Mouse (Mus musculus) liver, embryonic 11.5 days (tissue): ENCODE data around the gene Gm49393. TPM values are rescaled to one million over a fixed set of nuclear protein-coding genes. Genes with fewer than 3 reads are reported as not detected.

Source experiments
- ATAC-seq: fragments of 200-750 bp; cut with Nextera tagmentation; replicated peaks from 2 replicates; pipeline ENCODE4 v1.8.0; 2017; ENCODE audit warnings: moderate number of reproducible peaks, mild to moderate bottlenecking, moderate TSS enrichment, moderate library complexity; ENCODE audit not compliant: low FRiP score
- DNase-seq: peaks from one replicate; pipeline ENCODE4 v3.0.0-alpha.2; 2017; ENCODE audit warnings: low spot score
- H3K27ac ChIP-seq: fragments of 300-500 bp; sonication (generic); 2 replicates; pipeline ENCODE4 v1.5.1; 2014; ENCODE audit warnings: mild to moderate bottlenecking, low read depth, low read length, control low read depth
- H3K27me3 ChIP-seq: fragments of 300-500 bp; sonication (generic); replicated peaks from 2 replicates; pipeline ENCODE4 v1.6.1; 2014; ENCODE audit warnings: low read length, mixed read lengths; ENCODE audit not compliant: control insufficient read depth, insufficient read depth
- H3K36me3 ChIP-seq: fragments of 300-500 bp; sonication (generic); 2 replicates; pipeline ENCODE4 v1.6.1; 2014; ENCODE audit warnings: mild to moderate bottlenecking, low read length, moderate library complexity, mixed read lengths; ENCODE audit not compliant: control insufficient read depth, insufficient read depth
- H3K4me1 ChIP-seq: fragments of 300-500 bp; sonication (generic); replicated peaks from 2 replicates; pipeline ENCODE4 v1.6.1; 2014; ENCODE audit warnings: low read length, mixed read lengths; ENCODE audit not compliant: control insufficient read depth, insufficient read depth
- H3K4me2 ChIP-seq: fragments of 300-500 bp; sonication (generic); 2 replicates; pipeline ENCODE4 v1.6.1; 2014; ENCODE audit warnings: mild to moderate bottlenecking, control low read depth, moderate library complexity
- H3K4me3 ChIP-seq: fragments of 300-500 bp; sonication (generic); 2 replicates; pipeline ENCODE4 v1.5.1; 2014; ENCODE audit warnings: low read depth, low read length, control low read depth
- H3K9ac ChIP-seq: fragments of 300-500 bp; sonication (generic); 2 replicates; pipeline ENCODE4 v1.6.1; 2014; ENCODE audit warnings: low read depth, low read length, control low read depth
- H3K9me3 ChIP-seq: fragments of 300-500 bp; sonication (generic); 2 replicates; pipeline ENCODE4 v1.6.1; 2016; ENCODE audit warnings: low read length, inconsistent platforms, mixed read lengths; ENCODE audit not compliant: control insufficient read depth
- WGBS: fragments of 180-500 bp; shearing (Covaris S2); extraction: QIAGEN DNeasy Blood & Tissue Kit; methylation state at CpG from one replicate; pipeline ENCODE4 v1.1.7; 2014; 5-methylcytosine and 5-hydroxymethylcytosine counted together
- polyA plus RNA-seq: library from polyadenylated mRNA; unstranded; fragments of >200 nt; fragmentation: Nextera tagmentation; extraction: Ambion mirVana; gene quantifications from 2 replicates; pipeline ENCODE4 v1.2.1, GENCODE M21; 2014

Gene Gm49393
- polyA plus RNA-seq, 1 experiment from 2014 or later, result not detected

GRCm38 (mm10) chr13:60895406-60896160, 39.8 kb downstream of the Gm49393 start:
- Histone ChIP-seq H3K4me1 (no peaks in the 10 kb centered on the region), H3K9me3 (no peaks in the 10 kb centered on the region), H3K27me3 (no peaks in the 10 kb centered on the region), H3K36me3 (no peaks in the 10 kb centered on the region), H3K27ac (no peak overlapping the region), H3K9ac (no peak overlapping the region), H3K4me3 (no peak overlapping the region), H3K4me2 (no peak overlapping the region)
- DNase-seq (no peak), ATAC-seq (no peak)

- Histone ChIP-seq H3K4me3 (no peak overlapping the region), H3K27ac (no peak overlapping the region), H3K9me3 (no peaks in the 10 kb centered on the region), H3K27me3 (no peaks in the 10 kb centered on the region), H3K4me1 (no peaks in the 10 kb centered on the region), H3K9ac (no peak overlapping the region), H3K4me2 (no peak overlapping the region), H3K36me3 (no peaks in the 10 kb centered on the region)
- WGBS, result 60% methylated on average over 1 of the region's 1 CpGs
- no peak for DNase-seq
- ATAC-seq, result no peak
Measured at GRCm38 (mm10) chr13:60892301-60892700, 43.1 kb downstream of the Gm49393 start.

- no peaks in the 10 kb centered on the region for H3K27me3 ChIP-seq
- H3K4me3 ChIP-seq, result no peak within 1 kb of the TSS
- H3K9ac ChIP-seq, result no peak within 1 kb of the TSS
- H3K4me1 ChIP-seq, result no peaks in the 10 kb centered on the region
- no peak within 1 kb of the TSS for H3K4me2 ChIP-seq
- no peaks in the 10 kb centered on the region for H3K36me3 ChIP-seq
- no peak for DNase-seq
- no peak within 1 kb of the TSS for H3K27ac ChIP-seq
- WGBS, result 65% methylated on average over 1 of the region's 1 CpGs
- ATAC-seq, result no peak
- no peaks in the 10 kb centered on the region for H3K9me3 ChIP-seq
Measured at GRCm38 (mm10) chr13:60864281-60864680, 71.1 kb downstream of the Gm49393 start, which contains the start of gene 4930486L24Rik. Gene 4930486L24Rik (minus strand): TSS chr13:60864475.

- no peak overlapping the region for H3K4me2 ChIP-seq
- ATAC-seq (no peak), DNase-seq (no peak)
- no peaks in the 10 kb centered on the region for H3K4me1 ChIP-seq
- H3K27ac ChIP-seq, result no peak overlapping the region
- WGBS, result 77% methylated on average over 4 of the region's 4 CpGs
- no peaks in the 10 kb centered on the region for H3K36me3 ChIP-seq
- H3K4me3 ChIP-seq, result no peak overlapping the region
- H3K27me3 ChIP-seq, result no peaks in the 10 kb centered on the region
- no peaks in the 10 kb centered on the region for H3K9me3 ChIP-seq
- no peak overlapping the region for H3K9ac ChIP-seq
Measured at GRCm38 (mm10) chr13:60848241-60849120, 86.9 kb downstream of the Gm49393 start.

GRCm38 (mm10) chr13:60843153-60843552, 92.2 kb downstream of the Gm49393 start:
- H3K27me3 ChIP-seq, result no peaks in the 10 kb centered on the region
- DNase-seq (no peak), ATAC-seq (no peak)
- no peak overlapping the region for H3K4me3 ChIP-seq
- no peak overlapping the region for H3K4me2 ChIP-seq
- H3K36me3 ChIP-seq, result no peaks in the 10 kb centered on the region
- H3K4me1 ChIP-seq, result no peaks in the 10 kb centered on the region
- H3K27ac ChIP-seq, result no peak overlapping the region
- H3K9me3 ChIP-seq, result no peaks in the 10 kb centered on the region
- no peak overlapping the region for H3K9ac ChIP-seq
- 80% methylated on average over 8 of the region's 8 CpGs for WGBS

- no peak overlapping the region for H3K4me2 ChIP-seq
- ATAC-seq (no peak), DNase-seq (no peak)
- H3K9ac ChIP-seq, result no peak overlapping the region
- no peaks in the 10 kb centered on the region for H3K4me1 ChIP-seq
- H3K27ac ChIP-seq, result no peak overlapping the region
- H3K36me3 ChIP-seq, result no peaks in the 10 kb centered on the region
- WGBS, result 82% methylated on average over 6 of the region's 6 CpGs
- H3K9me3 ChIP-seq, result no peaks in the 10 kb centered on the region
- no peak overlapping the region for H3K4me3 ChIP-seq
- H3K27me3 ChIP-seq, result no peaks in the 10 kb centered on the region
Measured at GRCm38 (mm10) chr13:60842703-60843102, 92.7 kb downstream of the Gm49393 start.

GRCm38 (mm10) chr13:60839353-60839902, 96.0 kb downstream of the Gm49393 start:
- 55% methylated on average over 2 of the region's 2 CpGs for WGBS
- no peak for ATAC-seq
- H3K4me2 ChIP-seq, result no peak overlapping the region

GRCm38 (mm10) chr13:60826052-60826451, 109.3 kb downstream of the Gm49393 start:
- Histone ChIP-seq H3K36me3 (no peaks in the 10 kb centered on the region), H3K4me3 (no peak overlapping the region), H3K4me1 (no peaks in the 10 kb centered on the region), H3K9ac (no peak overlapping the region), H3K9me3 (no peaks in the 10 kb centered on the region), H3K4me2 (no peak overlapping the region), H3K27me3 (no peaks in the 10 kb centered on the region), H3K27ac (no peak overlapping the region)
- ATAC-seq, result no peak
- DNase-seq, result no peak
- 48% methylated on average over 3 of the region's 3 CpGs for WGBS

More at GRCm38 (mm10) chr13:60839353-60839902, 96.0 kb downstream of the Gm49393 start:
- Histone ChIP-seq H3K27ac (no peak overlapping the region), H3K36me3 (no peaks in the 10 kb centered on the region), H3K4me1 (no peaks in the 10 kb centered on the region), H3K9me3 (no peaks in the 10 kb centered on the region), H3K9ac (no peak overlapping the region), H3K4me3 (no peak overlapping the region), H3K27me3 (no peaks in the 10 kb centered on the region)
- no peak for DNase-seq
